Mouse (Mus musculus): ENCODE results near the gene Zfp697.
"Not testable (repeated sequence)": the region's sequence is repeated elsewhere in the genome, so short reads cannot be mapped to it uniquely, and the experiment has no call there.

Zfp697 gene

DNA sequence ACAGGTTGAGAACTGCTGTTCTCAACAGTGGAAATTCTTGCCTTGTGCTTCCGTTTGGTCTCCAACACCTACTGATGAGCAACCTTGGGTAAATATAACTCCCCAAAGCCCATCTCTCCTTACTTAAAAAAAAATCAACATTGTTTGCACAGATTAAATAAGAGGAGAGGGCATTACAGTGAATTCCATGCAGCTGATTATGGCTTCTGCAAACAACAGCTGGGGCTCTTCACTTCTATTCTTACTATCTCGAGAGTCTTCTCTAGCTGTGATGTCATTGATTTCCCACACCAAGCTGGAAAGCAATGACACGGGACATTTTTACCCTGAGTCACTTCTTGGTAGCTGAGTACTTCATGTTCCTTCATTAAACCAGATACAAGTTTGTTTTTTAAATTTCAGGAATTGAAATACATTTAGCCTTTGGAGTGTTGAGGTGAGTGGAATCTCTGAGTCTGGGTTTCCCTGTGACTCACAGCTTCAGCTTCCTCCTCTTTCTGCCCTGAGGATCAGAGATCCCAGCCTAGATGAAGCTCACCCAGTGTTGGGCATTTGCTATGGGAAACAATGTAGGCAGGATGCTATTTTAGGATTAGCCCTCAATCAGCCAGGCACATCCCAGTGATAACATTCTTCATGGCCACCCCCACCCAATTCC, 8.1 kb upstream of the Zfp697 start:
- no peak for DNase-seq (ENCODE audit: low spot score)

DNA sequence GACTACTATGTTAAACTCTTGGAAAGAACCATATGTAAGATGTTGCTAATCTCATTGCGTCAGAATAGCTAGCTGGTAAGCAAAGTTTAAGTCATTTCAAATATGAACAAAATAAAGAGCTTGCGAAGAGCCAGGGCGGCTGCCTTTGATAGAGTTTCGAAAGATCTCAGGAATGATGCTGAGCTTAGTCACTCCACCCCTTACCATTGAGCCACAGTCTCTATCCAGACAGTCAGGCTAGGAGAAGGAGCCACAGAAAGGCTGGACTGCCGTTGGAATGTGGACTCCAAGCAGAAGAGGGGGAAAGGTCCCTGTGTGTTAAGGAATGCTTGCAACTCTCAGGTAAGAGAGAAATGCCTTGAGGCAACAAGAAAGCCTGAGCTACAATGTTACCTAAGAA, 7.3 kb upstream of the Zfp697 start:
- no peak for DNase-seq (ENCODE audit: low spot score)

DNA sequence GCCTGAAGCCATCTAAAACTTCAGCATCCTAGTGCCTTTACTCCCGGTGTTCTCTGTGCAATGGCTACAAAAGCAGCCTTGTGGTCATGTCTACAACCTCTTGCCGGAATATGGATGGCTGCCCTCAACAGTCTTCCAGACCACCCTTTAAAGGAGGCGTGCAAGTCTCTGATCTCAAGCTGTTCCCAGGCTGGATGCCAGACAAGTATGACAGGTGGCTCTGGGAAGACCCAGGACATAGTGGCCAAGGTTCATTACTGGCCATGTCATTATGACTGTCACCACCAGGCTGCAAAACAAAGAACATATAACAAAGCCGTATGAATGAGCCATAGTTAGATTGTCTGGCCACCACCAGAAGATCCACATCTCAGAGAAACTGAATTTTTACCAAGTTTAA, 4.0 kb upstream of the Zfp697 start:
- DNase-seq (ENCODE audit: low spot score) = no peak

DNA sequence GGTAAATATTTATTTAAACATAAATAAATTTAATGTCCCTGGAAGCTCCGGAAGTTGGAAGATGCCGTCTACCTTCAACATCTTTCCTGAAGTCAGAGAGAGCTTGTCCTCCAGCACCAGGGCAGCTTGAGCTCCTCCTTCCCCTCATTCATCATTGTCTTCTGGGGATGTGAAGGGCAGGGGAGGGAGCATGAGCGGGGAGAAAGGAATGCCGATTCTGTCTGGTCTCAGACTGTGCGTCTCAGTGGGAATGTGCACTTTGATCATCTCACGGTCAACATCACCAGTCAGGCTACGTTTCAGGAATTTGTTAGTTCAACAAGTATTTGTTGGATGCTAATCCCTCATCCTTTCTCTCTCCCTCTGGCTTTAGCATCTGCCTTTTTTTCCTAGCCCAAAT, 3.0 kb upstream of the Zfp697 start:
- no peak for DNase-seq (ENCODE audit: low spot score)

DNA sequence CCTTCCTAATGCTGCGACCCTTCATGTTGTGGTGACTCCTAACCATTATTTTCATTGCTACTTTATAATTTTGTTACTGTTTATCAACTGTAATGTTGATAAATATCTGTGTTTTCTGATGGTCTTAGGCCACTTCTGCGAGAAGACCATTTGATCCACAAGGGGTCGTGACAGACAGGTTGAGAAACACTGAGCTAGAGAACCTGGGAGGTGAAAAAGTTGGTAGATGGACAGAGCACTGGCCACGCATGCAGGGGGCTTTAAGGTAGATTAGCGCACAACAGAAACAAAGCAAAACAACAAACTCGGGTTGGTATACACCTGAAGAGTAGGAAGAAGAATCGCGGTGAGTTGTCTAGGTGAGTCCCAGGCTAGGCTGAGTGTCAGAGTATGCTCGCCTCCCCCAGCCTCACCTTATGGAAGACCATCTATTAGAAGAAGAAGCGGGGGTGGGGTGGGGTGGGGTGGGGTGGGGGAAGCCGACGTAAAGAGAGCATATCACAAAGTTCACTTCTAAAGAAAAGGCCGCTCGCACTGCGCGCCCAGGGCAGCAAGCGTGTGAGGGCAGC, 500 bp upstream of the Zfp697 start:
- DNase-seq (ENCODE audit: low spot score) = no peak

DNA sequence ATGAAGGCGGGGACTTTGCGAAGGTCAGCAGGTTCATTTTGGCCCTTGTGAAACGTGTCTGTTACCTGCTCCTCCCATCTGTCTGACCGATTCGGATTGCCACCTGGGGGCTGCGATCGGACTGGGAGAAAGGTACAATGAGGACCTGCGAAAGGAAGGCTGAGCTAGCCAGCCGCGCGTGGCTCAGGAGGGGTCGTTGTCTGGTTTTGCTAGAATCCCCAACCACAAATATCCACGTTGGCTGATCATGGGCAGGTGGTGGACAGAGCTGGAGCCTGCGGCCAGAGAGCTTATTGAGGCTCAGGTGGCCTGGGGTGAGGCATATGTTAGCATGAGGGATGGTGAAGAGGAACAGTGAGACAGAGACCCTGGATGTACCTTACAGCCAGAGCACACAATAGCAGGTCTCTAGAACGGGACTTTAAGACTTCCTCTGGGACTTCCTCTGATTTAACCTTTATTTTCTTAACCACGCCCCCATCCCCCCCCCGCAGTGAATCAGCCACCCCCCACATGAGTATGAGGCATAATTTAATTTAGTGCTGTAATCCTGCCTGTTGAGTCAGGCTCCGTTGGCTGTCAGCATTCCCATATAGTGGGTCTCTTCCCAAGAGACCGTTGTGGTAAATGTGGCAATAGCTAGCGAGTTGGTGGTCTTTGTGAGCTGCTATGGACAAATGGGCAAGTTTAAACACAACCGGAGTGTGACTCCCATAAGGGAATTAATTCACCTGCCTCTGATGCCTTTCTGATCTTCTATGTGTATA, 946 bp downstream of the Zfp697 start:
- DNase-seq (ENCODE audit: low spot score) = no peak

DNA sequence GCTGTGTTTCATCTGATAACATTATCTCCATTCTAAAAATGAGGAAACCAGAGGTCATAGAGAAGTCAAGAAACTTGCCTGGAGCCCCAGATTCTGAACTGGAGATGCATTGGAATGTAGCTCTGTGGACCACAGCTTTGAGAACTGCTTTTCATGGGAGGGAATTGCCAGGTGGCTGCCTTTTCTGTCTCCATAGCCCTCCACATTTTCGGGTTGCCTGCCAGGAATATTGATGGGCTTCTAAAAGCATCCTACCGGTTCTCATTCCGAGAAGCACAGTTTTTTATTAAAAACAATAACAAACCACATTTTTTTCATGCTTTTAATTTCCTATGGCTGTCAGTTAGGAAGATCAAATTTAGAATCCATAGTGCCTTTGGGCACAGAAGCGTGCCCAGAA, 4.8 kb downstream of the Zfp697 start:
- no peak for DNase-seq (ENCODE audit: low spot score)

DNA sequence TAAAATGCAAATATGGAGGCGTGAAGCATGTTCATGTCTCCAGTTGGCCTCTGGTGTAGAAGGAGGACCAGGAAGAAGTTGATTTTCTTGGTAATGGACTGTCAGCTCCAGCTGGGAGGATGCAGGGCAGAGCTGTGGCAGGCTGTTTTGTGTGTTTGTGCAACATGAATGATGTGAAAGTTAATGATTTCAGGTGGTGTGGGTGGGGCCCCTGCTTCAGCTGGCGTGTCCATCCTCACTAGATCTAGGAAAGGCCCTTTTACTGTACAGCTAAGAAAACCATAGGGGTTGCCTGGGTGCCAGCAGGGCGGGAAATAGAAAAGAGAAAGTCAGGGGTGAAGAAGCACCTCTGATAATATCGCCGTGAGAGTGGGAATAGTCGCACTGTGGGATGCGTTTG, 5.5 kb downstream of the Zfp697 start:
- no peak for DNase-seq (ENCODE audit: low spot score)

DNA sequence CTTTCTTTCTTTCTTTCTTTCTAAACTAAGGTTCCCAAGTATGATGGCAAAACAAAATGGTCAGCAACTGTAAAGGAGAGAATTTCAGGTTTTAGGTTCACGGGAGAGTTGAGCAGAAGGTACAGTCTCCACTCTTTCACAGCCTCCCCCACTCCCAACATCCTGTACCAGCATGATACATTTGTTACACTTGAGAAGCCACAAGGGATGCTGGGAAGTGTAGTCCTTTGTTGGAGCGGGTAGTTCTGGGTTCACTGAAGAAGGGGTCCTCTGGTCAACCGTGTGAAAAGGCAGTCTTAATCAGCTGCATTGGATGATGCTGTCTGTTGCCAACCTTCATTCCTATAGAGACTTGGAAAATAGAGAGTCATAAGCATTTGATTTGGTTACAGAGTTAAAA, 7.0 kb downstream of the Zfp697 start:
- DNase-seq (ENCODE audit: low spot score) = no peak

DNA sequence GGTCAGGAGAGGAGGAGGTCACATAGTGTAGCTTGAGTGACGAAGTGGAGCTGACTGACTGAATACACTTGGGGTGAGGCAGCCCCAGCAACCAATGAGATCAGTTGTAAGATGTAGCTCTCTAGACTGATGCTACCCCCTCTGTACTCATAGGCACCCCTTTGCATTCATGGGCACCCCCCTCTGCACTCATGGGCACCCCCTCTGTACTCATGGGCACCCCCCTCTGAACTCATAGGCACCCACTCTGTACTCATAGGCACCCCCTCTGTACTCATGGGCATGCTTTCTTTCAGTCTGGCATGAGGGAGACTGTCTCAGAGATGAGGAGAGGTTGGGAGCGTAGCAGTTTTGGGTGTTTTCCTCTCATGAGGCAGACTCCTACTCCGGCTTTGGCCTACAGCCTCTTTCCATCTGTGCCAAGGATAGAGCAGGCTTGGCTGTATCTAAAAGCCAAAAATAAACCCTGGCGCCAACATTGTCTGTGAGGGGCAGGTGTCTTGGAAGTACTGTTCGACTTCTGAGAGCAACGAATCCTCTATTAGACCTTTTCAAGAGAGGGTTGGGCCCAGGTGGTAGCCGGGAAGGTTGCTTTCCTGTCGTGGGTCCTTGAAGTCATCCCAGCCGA, 22.1 kb downstream of the Zfp697 start:
- DNase-seq (ENCODE audit: low spot score) = not testable (repeated sequence)

DNA sequence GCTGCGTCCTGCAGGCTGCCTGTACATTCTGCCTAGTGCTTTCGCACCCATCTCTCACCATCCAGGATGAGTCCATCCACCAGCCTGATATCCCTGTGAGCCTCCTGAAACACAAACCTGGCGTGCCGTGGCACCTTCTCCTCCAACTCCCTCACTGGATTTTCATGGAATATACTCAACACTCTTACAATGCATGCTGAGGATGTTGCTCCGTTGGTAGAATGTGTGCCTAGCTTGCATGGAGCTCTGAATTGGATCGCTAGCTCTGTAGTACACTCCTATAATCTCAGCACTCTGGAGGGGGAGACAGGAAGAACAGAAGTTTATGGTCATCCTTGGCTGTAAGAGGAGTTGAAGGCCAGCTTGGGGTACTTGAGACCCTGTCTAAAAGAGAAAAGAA, 23.6 kb downstream of the Zfp697 start:
- not testable (repeated sequence) for DNase-seq (ENCODE audit: low spot score)

DNA sequence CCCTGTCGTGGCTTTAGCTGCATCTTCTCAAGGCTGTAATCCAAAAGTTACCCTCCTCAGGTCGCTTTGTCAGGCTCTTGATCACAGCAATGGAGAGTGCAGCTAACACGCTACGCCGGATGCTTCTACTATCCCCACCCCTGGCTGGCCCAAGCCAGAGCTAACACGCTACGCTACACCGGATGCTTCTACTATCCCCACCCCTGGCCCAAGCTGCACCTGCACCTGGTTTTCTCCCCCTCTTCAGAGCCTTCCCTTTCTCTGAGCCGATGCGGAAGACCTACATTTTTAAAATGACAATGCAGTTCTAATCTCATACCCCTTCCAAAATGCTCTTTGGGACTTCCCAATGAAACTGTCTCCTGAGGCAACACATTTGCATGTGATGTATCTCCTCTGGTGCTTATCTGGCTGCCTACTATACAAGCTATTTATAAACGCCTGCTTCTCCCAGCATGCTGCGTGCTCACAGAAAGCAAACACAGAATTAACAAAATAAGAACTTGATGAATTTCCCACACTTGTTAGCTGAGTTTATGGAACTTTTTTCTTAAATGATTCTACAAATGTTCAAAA, 24.4 kb downstream of the Zfp697 start:
- DNase-seq (ENCODE audit: low spot score) = not testable (repeated sequence)

DNA sequence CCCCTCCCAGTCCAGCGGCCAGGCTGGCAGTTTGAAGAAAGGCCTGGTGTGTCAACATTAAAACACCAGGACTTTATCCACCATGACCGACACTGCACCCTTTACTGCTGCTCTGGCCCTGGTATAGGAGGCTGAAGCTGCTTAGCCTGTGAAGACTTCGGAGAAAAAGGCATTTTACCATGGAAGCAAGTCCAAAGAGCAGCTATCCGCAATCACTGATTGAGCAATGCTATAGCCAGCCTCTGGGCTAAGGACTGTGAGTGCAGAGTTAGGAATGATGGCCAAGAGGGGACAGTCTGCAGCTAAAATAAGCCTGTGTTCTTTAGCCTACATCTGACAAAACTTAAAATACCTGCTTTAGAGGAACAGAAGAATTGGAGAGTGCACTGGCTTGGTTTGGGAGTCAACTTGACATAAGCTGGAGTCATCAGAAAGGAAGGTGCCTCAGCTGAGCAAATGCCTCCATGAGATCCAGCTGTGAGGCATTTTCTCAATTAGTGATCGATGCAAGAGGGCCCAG, 25.1 kb downstream of the Zfp697 start:
- DNase-seq (ENCODE audit: low spot score) = not testable (repeated sequence)

DNA sequence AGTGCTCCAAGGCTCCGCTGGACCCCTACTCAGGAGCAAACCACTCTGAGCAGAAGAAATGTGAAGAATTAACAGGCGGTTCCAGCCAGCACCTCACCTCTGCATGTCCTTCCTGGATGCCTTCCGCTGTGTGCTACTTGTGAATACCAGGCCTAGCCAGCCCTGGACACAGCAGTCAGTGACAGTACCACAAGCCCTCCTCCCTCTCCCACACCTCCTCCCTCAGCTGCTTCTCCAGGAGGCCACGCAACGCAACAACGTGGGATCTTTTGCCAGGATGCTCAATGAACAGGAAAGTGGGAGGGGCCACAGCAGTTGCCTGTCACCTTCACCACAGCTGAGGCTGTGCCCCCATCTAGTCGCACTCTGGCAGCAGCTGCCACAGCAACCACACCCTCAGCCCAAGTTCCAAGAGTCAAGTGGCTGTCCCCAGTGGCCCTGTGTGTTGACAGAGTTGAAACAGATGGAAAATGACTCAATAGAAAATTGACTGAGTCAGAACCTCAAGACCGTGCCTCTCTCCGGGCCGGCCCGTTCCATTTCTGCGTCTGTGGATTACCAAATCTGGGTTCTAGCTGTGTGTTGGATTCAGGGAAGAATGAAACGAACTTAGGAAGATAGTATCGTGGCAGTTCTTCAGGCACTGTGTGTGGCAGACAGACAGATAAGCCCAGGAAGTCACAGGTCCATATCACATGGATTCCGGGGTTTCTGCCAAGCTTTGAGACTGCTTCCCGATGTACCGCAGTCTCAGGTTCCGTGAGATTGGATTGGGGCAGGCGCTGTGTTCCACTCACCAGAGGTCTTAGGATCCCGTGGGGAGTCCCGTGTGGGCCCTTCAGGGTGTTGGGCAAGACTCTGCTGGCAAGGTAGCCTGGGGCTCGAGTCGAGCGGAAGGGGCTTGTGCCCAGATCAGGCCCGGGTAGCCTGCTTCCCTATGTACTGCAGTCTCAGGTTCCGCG, 28.6 kb downstream of the Zfp697 start:
- not testable (repeated sequence) for DNase-seq (ENCODE audit: low spot score)

DNA sequence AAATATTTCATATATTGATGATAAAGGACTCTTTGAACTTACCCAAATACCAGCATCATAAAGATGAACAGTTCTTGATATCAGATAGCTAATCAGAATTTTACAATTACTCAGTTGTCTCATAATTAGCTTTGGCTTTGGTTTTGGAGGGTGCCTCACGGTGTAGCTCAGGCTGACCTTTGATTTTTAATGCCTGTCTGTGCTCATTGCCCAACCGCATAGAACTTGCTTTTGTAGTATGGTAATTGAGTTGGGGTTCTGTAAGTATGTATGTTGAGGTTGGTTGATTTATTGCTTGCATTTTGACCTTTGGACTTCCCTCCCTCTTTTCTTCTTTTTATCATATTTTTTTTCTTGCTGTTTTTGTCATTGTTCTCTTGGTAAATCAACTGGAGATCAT, 31.5 kb downstream of the Zfp697 start:
- no peak for DNase-seq (ENCODE audit: low spot score)

DNA sequence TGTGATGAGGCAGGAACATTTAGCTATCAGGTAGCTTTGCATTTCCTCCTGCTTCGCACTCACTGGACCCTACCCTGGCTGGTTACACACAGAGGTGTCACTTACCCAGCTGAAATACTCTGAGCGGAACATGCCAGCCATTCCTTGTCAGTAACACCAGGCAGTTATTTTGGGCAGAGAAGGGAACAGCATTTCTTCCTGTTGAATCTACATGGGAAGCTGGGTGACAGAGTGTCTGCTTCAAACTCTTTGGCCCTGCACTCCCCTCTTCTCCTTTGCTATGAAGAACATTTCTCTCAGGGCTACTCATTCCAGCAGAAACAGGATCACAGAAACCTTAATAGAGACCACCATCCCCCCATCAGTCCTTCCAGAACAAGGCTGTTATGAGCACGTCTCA, 32.0 kb downstream of the Zfp697 start:
- no peak for DNase-seq (ENCODE audit: low spot score)

DNA sequence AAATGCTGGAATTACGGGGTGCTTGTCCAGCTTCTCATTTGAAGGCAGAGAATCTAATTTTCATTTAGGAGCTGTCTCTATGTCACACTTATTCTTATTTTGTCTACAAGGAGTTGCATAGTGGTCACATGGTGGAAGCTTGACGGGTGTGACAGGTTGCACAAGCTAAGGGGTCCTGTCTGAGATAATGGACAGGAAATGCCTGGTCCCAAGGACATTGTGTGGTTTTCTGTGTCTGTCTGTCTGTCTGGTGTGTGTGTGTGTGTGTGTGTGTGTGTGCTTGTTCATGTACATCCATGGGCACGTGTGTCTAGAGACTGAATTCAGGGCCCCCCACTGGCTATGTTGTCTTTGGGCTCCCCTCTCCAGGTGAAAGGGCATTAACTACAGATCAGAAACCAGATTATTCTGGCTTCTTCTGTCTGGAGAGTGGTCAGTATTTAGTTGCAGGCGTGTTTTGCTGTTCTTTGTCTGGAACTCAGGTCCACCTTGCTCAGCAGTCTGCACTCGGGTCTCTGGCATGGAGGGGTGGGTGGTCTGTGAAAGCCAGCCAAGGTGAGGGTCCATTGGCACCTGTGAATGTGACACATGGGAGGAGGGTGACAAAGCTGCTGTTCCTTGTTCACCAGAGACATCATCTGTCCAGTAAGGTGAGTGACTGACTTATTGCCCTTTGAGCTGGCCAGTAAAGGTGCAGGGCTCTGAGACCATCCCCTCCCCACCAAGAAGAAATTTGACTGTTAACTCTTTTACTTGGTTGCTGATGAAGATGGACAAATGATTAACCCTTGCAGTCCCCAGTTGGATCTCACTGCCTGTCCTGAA, 34.4 kb downstream of the Zfp697 start:
- DNase-seq (ENCODE audit: low spot score) = no peak

DNA sequence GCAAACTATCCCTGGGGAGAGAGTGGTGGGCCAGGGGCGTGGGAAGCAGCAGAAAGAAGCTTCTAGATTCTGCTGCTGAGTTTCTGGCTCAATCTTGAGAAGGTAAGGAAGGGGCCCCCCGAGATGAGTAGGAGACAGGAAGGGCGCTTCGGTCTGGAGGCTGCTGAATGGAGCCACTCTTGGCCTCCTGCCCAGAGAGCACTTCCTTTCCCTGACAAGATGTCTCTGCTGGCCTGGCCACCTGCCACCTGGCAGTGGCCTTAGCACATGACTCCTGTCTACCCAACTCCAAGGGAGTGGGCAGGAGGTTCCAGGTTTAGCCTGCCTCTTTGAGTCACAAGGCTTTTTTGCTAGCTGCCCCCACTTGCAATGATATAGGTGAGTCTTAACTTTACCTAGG, 35.1 kb downstream of the Zfp697 start:
- no peak for DNase-seq (ENCODE audit: low spot score)

DNA sequence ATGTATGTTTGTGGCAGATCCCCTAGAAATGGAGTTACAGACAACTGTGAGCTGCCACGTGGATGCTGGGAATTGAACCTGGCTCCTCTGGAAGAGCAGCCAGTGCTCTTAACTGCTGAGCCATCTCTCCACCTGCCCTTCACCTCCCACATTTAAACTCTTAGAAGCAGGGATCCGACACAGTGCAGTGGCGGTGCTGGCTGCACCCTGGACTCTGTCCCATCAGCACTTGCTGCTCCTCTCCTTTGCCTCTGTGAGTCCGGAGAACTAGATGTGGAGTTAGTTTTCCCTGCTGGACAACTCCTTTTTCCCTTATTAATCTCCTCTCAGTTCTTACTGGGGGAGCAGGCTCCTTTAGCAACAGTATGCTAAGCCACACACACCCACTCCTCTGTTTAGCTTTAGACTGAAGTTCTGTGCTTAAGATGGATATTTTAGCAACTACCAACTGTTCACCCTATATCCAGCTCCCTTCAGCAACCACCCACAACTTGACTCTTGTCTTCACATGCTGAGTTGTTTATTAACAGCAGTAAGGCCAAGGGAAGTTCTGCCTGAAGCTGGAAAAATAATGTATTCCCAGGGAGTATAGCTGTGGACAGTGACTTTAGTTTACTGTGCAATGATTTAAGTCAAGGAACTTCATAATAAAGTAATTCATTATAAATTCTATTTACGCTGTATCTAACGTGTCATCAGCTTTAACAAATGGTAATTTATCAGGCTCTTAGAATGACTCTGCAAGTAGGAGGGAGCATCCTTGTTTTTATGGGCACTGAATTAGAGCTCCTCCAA, 36.9 kb downstream of the Zfp697 start:
- DNase-seq (ENCODE audit: low spot score) = no peak

DNA sequence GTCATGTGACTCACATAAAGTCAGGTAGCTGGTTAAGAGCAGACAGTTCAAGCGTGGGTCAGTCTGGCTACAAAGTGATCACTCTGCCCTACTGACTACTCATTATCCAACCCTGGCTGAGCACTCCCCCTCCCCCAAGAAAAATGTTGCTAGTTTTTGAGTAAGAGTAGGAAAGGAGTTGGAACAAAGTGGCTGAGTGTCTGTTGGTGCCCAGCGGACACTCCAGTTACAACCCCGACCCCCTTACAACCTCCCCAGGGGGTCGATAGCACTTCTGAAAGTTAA, 37.5 kb downstream of the Zfp697 start:
- DNase-seq (ENCODE audit: low spot score) = no peak

All from spleen, adult 12 weeks (tissue).